Mouse (Mus musculus): ENCODE data around the gene Cux1. TPM values are rescaled to one million over a fixed set of nuclear protein-coding genes. Genes with fewer than 3 reads are reported as not detected.
A peak's percentile ranks its signal among the peaks of the same experiment; 100 is the strongest.

Cux1 gene
- polyA plus RNA-seq (2012; rRNA removed), result 53.0 and 54.0 TPM in 2 replicates

DNA sequence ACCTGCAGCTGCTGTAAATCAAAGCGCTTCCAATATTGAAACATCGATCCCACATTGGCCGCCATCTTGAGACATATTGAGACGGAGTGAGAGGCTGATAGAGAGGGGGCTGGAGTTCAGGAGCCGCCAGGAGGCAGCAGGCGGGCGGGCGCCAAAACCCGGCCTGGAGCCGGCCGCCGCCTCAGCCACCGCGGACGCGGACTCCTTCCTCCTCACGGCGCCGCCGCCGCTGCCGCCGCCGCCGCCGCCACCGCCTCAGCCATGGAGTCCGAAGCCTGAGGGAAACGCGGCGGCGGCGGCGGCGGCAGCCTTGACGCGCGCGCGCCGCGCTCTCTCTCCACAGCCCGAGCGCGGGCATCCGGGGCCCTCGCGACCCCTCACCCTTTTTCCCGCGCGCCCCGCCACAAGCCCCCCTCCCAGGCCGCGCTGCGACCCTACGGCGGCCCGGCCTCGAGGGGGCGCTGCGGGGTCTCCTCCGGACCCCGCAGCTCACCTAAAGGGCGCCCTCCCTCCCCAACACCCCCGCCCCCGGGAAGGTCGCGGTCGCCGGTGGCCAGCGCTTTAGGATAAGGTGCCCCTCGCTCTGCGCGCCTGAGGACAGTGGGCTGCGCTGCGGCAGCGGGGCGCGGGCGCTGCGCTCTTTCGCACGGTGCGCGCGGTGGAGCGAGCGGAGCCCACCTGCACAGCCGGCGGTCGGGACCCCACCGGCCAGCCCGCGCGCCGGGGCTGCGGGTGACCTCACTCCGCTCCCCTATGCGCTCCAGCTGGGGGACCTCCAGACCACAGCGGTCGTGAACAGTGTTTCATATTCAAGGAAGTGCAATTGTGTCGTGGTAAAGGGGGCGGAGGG is at the start of gene Cux1:
Gene Cux1, minus strand, starts transcription at position 315 of the 850 bp plus-strand sequence.
- DNase-seq (ENCODE audit: low read depth), result no peak

GRCm38 (mm10) chr5:136612391-136612790 is 45.1 kb upstream of the Cux1 start:
- DNase-seq (ENCODE audit: low read depth), result no peak

- peak; percentile 40 for DNase-seq (ENCODE audit: low read depth)
Measured at GRCm38 (mm10) chr5:136608814-136609434, 41.6 kb upstream of the Cux1 start.

- peak; percentile 37 for DNase-seq (ENCODE audit: low read depth)
Measured at GRCm38 (mm10) chr5:136605144-136605543, 37.9 kb upstream of the Cux1 start.

GRCm38 (mm10) chr5:136603176-136603964 is 36.1 kb upstream of the Cux1 start:
- DNase-seq (ENCODE audit: low read depth), result no peak

GRCm38 (mm10) chr5:136600511-136600910 is 33.2 kb upstream of the Cux1 start:
- DNase-seq (ENCODE audit: low read depth), result no peak

GRCm38 (mm10) chr5:136594896-136595540 is 27.7 kb upstream of the Cux1 start:
- no peak for DNase-seq (ENCODE audit: low read depth)

DNA sequence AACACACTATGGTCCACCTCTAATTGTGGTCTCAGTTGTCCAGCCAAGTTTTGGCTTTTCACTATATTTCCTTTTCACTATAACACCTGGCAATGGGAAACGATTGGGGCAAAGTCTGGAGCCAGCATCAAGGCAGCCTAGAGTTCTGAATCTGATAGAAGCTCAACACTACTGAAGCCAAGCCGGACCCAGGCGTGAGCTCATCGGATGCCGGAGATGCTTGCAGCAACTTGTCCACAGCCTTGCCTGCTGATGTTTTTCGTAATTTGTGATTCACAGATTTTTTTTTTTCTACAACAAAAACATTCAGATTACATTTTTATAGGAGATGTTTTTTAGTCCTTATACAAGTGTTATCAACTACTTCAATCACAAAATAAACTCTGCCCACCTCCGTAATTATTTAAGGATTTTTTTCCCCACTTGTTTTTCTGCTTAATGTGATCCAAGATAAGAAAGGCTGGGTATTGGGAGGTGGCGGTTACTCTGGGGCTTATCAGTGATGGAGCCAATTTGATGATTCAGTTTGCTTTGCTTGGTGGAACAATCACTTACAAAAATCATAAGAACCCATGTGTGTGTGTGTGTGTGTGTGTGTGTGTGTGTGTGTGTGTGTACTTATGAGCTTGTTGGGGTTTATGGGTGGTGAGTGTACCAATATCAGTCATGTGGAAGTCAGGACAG is 24.7 kb upstream of the Cux1 start:
- DNase-seq (ENCODE audit: low read depth), result no peak

DNA sequence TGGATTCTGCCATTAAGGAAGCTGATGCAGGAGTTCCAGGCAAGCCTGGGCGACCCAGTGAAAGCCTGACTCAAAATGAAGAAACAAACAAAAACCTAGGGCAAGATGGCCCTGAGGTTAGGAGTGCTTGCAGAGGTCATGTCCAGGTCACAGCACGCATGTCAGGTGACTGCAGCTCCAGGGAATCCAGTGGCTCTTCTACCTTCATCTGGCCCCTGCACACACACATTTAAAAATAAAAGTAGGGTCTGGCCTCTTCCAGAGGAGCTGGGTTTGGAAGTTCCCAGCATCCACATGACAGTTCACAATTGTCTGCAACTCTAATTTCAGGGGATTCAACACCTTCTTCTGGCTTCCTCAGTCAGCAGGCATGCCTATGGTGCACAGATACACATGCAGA is 21.7 kb upstream of the Cux1 start:
- no peak for DNase-seq (ENCODE audit: low read depth)

GRCm38 (mm10) chr5:136588471-136588870 is 21.2 kb upstream of the Cux1 start:
- DNase-seq (ENCODE audit: low read depth), result no peak

- no peak for DNase-seq (ENCODE audit: low read depth)
Measured at GRCm38 (mm10) chr5:136584676-136585285, 17.5 kb upstream of the Cux1 start.

- DNase-seq (ENCODE audit: low read depth), result no peak
Measured at GRCm38 (mm10) chr5:136583666-136584464, 16.6 kb upstream of the Cux1 start.

DNA sequence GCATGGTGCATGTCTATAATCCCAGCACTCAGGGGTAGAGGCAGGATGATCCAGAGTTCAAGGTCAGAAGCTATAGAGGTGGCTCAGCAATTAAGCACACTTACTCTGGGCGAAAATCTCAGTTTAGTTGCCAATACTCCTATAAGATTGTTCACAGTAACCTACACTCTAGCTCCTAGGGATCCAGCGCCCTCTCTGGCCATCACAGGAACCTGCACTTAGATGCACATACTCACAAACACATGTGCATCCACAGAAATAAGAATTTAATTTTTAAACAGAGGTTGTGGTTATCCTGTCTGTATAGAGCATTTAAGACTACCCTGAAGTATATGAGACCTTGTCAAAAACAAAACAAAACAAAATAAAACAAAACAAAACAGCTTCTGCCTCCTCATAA is 16.0 kb upstream of the Cux1 start:
- DNase-seq (ENCODE audit: low read depth), result no peak

DNA sequence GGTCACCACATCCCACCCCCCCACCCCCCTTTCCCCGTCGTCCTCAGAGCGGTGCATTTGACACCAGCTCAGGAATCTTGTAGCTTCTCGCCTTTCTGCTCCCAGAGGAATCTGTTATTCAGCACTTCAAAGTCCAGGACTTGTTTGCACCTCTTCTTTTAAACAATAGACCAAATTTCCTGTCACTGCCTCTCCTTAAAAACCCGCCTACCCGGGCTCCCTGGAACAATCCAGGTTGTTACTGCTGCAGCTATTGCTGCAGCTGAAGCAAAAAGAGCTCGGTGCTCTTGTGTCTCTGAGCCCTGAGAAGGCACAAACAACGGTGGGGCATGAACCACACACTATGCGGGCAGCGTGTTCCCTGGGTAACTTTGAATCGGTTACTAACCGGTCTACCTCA is 14.9 kb upstream of the Cux1 start:
- DNase-seq (ENCODE audit: low read depth), result no peak

GRCm38 (mm10) chr5:136581625-136582024 is 14.3 kb upstream of the Cux1 start:
- DNase-seq (ENCODE audit: low read depth), result no peak

DNA sequence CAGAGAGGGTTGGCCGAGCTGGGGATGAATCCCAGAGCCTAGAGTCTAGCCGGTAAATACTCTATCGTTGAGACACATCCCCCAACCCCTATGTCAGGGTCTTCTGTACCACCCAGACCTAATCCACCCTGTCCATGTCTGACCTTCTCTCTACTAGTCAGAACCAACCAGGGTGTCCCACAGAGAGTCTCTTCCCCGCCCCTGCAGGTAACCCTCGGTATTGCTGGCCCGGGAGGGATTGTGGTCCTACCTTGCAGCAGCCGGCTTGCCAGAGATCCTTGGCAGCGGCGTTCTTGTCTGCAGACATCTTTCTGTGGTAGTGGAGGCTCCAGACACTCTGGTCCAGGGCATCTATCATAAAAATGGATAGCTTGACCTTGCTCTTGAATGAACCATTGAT is 13.9 kb upstream of the Cux1 start:
- DNase-seq (ENCODE audit: low read depth), result no peak

DNA sequence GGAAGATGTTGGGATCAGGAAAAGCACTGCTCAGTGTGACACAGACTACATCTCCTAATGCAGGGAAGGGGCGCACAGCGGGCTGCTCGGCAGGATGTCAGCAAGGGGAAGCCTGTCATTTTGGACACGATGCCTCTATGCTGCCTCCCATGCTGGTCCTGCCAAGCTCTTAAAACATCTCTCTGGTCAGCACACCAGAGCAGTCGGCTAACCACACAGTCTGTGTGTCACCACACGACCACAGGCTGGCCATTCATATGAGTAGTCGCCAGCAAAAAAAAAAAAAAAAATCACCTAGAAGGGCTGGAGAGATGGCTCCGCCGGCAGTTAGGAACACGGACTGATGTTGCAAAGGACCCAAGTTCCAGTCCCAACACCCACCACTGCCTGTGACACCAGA is 10.9 kb upstream of the Cux1 start:
- no peak for DNase-seq (ENCODE audit: low read depth)

DNA sequence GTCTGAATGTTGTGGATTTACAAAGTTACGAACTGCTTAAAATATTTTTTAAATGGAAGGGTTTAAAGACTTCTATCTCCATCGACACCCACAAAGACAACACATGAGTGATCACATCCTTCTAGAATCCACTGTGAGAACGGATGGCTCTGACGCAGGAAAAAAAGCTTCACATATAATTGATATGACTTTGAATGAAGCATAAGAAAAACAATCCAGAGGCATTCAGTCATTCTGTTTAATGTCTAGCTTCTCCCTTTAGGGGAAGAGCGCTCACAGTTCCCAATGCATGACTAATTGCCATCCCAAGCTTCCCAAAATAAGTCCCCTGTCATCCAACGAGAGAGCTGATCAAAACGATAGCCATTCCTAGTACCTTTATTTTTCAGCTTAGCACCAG is 2.9 kb upstream of the Cux1 start:
- no peak for DNase-seq (ENCODE audit: low read depth)

DNA sequence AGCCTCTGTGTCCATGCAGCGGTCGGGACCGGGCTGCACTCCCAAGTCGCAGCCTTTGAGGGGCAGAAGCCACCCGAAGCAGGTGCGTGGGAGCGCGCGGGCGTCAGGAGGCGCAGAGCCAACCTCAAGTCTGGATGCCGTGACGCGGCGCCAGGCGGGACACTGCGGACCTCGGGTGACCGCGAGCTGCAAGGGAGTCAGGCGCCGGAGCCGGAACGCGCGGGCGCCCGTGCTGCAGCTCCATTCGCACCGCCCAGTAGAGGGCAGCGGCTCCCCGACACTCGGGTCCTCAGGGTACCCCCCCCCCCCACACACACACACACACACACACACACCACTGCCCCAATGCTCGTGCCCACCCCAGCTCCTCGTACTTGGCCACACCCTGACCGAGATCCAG is 1.5 kb upstream of the Cux1 start:
- DNase-seq (ENCODE audit: low read depth), result no peak
